Mouse (Mus musculus): ENCODE data around the gene Pcolce2.

Pcolce2 gene

DNA sequence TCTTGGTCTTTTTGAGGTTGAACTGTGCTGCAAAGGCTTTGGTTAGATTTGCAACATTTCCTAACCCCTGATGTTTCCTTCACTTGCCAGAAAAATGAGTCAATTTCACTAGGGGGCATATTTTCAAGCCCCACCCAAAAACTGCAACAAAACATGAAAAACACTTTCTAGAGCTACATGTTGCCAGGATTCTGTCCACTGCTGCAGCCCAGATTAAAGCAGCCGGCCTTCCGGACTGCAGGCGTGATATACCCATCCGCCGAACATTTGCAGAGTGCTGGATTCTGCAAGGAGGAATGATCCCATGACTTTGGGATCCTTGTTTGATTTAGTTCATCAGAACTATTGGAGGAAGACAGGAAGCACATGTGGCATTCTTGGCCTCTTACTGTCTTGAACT lies 17.0 kb downstream of the Pcolce2 start:
- CTCF ChIA-PET = no interaction called here

GRCm38 (mm10) chr9:95657941-95658340 lies 20.5 kb downstream of the Pcolce2 start:
- CTCF ChIA-PET = no interaction called here

DNA sequence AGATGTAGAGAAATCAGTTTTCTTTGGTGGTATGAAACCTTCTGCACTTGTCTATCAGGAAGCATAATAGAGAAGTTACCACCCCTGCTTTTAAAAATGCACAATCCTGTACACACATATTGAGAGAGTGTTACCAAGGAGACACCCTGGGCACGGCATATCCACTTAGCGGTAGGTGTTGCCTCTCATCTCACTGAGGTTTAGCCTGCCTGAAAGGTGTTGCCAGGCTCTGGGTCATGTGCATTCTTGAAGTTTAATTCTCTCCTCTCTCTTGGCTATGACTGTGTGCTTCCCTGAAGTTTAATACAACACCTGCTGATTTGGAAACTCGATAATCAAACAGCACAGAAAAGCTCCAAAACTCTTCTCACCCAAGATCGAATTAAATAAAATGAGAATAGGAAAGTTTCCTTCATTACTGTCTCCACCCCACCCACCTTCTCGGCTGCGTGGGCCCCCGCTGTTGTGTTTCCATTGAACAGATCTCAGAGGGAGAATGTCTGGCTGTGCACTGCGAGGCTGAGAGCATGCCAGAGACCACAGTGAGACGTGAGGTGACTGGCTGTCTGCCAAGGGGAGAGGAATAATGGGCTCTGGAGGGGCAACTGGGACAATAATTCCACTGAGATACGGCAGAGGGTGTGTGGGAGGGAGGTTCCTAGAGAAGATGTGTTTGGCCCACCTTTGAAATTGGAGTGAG lies 27.0 kb downstream of the Pcolce2 start:
- CTCF ChIA-PET = no interaction called here

GRCm38 (mm10) chr9:95665835-95666234 lies 28.4 kb downstream of the Pcolce2 start:
- CTCF ChIA-PET = no interaction called here

GRCm38 (mm10) chr9:95667836-95668235 lies 30.4 kb downstream of the Pcolce2 start:
- CTCF ChIA-PET = no interaction called here

DNA sequence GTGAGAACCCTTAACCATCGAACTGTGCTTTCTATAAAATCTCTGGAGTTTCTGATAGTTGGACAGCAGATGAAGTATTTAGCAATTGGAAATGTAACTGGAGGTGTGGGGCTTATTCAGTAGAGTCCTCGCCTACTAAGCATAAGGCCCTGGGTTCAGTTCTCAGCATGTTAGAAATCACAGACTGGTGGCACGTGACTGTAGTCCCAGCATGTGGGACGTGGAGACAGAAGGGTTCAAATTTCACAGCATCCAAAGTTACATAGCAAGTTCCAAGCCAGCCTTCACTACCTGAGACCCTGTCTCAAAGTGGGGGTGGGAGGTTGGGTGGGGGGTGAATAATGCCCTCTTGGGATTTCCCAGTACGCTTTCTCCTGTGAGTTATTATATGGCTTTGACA lies 30.9 kb downstream of the Pcolce2 start:
- CTCF ChIA-PET = no interaction called here

GRCm38 (mm10) chr9:95672331-95672730 lies 34.9 kb downstream of the Pcolce2 start:
- CTCF ChIA-PET = no interaction called here

GRCm38 (mm10) chr9:95672760-95673159 lies 35.4 kb downstream of the Pcolce2 start:
- CTCF ChIA-PET = no interaction called here

DNA sequence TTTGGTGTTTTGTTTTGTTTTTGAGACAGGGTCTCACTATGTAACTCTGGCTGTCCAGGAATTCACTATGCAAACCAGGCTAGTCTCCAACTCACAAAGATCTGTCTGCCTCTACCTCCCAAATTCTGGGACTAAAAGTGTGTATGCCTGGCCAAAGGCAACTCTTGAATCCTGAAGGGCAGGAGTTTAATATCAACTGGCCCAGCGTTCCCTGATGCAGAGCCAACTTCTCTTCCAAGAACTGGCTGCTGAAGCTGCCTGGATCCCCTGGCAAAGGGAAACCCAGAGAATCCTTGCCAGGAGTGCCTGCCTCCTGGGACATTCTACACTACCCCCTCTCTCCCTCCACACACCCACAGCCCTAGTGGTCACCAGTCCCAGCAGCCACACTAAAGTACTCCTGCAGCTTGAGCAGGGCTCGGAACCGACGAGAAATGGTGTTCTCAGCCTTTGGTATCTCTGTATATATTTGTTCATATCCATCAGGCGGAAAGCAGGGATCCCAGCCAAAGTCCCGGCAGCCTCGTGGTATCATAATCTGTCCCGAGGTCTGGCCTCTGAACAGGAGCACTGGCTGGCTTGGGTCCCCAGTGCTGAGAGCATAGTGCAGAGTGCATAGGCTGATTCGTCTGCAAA lies 37.8 kb downstream of the Pcolce2 start:
- CTCF ChIA-PET = no interaction called here

DNA sequence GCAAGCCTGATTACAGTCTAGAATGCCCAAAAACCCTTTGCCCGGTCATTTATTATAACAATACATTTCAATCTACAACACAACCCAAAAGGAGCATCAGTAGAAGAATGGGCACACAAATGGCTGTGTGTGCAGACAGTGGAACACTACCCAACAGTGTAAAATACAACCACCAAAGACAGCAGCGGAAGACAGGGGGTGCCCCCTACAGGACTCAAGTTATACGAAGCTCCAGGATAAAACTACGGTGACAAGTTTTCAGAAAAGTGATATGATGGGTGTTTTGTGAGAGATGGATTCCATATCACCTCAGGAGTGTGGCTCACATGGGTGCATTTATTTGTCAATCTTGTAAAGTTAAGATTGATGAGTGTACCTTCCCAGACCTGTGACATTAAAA lies 38.6 kb downstream of the Pcolce2 start:
- CTCF ChIA-PET = no interaction called here

DNA sequence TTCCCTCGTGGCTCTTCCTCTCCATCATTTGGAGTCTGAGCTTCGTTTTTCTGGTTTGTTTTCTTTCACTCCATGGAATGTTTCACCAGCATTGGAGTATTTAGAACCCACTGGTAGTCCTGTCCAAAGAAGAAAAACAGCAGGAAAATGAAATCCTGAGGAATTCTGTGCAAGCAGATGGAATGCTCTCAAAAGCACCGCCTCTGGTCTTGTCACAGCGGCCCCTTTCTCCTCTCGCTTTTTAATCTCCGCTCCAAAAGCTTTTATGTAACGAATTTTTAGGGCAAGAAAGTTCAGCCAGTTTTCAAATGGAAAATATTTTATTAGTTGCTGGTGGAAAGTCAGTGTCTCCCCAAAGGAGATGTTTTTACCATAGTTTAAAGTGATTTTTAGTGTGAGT lies 42.6 kb downstream of the Pcolce2 start:
- CTCF ChIA-PET = no interaction called here

DNA sequence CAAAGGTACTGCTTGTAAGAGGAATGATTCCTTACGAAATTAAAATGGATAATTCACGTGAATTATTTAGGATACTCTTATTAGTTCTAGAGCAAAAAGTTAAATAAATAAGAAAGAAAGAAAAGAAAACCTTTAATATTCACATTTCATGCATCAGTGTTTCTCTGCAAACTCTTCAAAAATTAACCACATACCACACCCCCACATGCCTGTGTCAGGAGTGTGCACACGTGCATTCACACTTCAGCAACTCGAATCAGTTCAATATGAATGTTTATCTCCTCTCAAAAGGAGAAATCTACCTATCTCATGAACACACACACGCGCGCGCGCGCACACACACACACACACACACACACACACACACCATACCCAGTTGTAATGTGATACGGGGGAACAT lies 43.3 kb downstream of the Pcolce2 start:
- CTCF ChIA-PET = no interaction called here

GRCm38 (mm10) chr9:95685660-95686440 lies 48.4 kb downstream of the Pcolce2 start:
- CTCF ChIA-PET = no interaction called here

- CTCF ChIA-PET = no interaction called here
Observed at GRCm38 (mm10) chr9:95688064-95688463, 50.7 kb downstream of the Pcolce2 start.

DNA sequence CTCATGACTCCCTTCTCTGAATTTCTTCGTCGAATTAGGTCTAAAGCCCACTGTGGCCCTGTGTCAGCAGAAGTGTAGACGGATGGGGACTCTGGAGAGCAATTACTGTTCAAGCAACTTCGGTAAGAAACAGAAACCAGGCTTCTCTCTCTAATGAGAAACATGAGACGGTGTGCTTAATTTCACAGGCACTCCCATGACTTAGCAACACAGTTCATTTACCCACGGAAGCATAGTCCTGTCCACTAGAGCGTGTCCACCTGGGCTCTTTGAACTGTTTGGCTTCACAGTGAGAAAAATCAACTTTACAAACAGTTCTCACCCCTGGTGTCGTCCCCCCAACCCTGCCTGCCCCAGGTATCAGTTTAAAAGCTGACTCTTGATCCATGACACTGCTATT lies 55.4 kb downstream of the Pcolce2 start:
- CTCF ChIA-PET = no interaction called here

GRCm38 (mm10) chr9:95693528-95694100 lies 56.2 kb downstream of the Pcolce2 start:
- CTCF ChIA-PET = no interaction called here

DNA sequence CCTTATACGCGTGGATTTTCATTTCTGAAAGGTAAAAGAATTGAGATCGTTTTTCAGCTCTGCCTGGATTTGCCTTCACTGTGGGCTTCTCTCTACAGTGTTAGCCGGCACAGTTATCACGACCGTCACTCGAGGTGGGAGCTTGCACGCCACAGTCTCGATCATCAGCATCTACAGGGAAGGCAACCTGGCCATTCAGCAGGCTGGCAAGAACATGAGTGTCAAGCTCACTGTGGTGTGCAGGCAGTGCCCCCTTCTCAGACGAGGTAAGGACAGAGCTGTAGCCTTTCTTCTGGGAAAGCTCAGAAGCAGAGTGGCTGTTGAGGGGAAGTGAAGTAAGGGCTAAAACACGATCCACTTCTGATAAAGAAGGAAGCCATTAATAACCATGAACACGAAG lies 57.1 kb downstream of the Pcolce2 start:
- CTCF ChIA-PET = no interaction called here

DNA sequence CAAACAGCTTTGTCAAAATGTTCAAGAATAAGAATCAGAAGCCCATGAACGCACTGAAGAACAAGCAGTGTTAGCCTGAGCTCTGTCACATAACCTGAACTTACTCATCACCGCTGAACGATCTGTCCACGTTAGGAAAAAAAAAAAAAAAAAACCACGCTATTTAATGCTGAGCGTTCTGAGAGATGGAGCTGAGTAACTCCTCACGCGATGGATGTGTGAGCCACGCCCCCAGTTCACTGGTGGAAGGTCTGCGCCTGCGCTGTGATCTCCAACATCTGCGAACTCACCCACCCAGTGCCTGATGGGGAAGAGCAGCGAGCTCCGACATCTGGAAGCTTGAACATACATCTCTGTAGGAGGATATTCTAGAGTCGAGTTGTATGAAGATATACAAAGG lies 57.6 kb downstream of the Pcolce2 start:
- CTCF ChIA-PET = no interaction called here

- CTCF ChIA-PET = no interaction called here
Observed at GRCm38 (mm10) chr9:95696581-95696980, 59.2 kb downstream of the Pcolce2 start.

GRCm38 (mm10) chr9:95697808-95698207 lies 60.4 kb downstream of the Pcolce2 start:
- CTCF ChIA-PET = no interaction called here

DNA sequence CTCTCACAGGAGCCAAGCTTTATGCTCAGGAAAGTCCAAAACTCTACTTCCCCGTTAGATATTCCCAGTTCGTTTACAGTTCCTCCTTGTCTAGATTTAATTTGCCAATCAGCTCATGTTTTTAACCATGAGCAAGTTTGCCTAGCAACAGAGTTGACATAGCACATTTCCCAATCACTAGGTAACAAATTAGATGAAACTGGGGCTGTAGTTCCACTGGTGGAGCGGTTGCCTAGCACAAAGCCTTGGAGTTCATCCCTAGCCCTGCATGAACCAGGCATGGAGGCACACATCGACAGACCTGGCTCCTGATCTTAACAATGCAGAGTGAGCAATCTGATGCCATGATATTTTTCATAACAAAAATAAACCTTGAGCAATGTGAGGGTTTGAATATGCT lies 61.9 kb downstream of the Pcolce2 start:
- CTCF ChIA-PET = no interaction called here

DNA sequence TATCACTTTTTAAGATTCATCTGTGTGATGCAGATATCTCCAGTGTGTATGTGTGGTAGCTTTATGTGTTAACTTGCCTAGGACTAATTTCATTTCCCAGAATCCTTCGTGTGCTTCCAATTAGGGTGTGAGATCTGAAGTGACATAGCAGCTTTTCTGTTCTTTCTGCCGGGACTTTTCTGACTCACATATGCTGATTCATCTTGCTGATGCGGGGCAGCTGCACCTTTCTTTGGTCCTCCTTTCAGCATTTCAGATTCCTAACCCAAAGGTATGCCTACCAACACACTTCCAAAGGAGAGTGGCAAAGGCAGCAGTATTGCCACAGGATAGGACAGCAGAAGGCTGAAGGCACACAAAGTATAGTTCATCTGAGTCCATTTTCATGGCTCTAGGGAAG lies 66.7 kb downstream of the Pcolce2 start:
- CTCF ChIA-PET = no interaction called here

DNA sequence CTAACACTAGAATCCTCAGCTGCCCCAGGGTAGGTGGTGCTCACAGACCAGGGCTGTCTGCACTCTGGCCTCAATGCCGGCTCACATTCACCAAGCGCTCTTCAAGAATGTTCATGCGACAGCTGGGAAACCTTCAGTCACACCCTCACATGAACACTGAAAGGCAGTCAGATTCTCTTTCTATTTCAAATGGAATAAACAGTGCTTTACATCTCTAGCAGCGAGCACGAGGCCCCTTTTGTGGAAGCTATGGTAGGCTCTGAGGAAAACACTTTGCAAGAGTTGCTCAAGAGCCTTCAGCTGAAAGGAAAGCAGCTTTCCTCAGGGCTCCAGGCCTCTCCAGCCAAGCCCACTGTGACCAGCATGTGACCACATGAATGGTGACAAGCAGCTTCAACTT lies 68.0 kb downstream of the Pcolce2 start:
- CTCF ChIA-PET = no interaction called here

All from spleen, embryonic (tissue).